Mouse (Mus musculus) testis, adult 2 months (tissue): ENCODE measurements around the gene Atp6v0c. TPM values are rescaled to one million over a fixed set of nuclear protein-coding genes. Genes with fewer than 3 reads are reported as not detected.

Experiments
- H3K27ac ChIP-seq: fragments of 200-500 bp; 2 replicates; pipeline ENCODE4 v1.5.1; 2012; ENCODE audit warnings: low read depth, low read length; ENCODE audit not compliant: control insufficient read depth, insufficient read depth
- H3K27me3 ChIP-seq: fragments of 200-500 bp; 2 replicates; pipeline ENCODE4 v1.6.1; 2012; ENCODE audit warnings: mild to moderate bottlenecking, low read length, moderate library complexity; ENCODE audit not compliant: control insufficient read depth, insufficient read depth
- H3K36me3 ChIP-seq: fragments of 200-500 bp; 2 replicates; pipeline ENCODE4 v1.6.1; 2012; ENCODE audit warnings: mild to moderate bottlenecking, low read length; ENCODE audit not compliant: control insufficient read depth, insufficient read depth
- H3K4me1 ChIP-seq: fragments of 200-500 bp; 2 replicates; pipeline ENCODE4 v1.6.1; 2012; ENCODE audit warnings: low read length; ENCODE audit not compliant: control insufficient read depth, insufficient read depth
- H3K4me3 ChIP-seq: fragments of 200-500 bp; 2 replicates; pipeline ENCODE4 v1.5.1; 2012; ENCODE audit warnings: low read depth, mild to moderate bottlenecking, low read length, moderate library complexity, mixed read lengths; ENCODE audit not compliant: control insufficient read depth
- CTCF ChIP-seq: fragments of 200-500 bp; IDR thresholded peaks from 2 replicates; pipeline ENCODE4 v1.5.1; 2012; ENCODE audit warnings: low read depth, mild to moderate bottlenecking, inconsistent platforms, low read length, moderate library complexity; ENCODE audit not compliant: control insufficient read depth, insufficient read depth, insufficient replicate concordance
- POLR2A ChIP-seq: fragments of 200-500 bp; IDR thresholded peaks from 2 replicates; pipeline ENCODE4 v1.6.1; 2012; ENCODE audit warnings: low read depth, mild to moderate bottlenecking, inconsistent platforms, low read length, moderate library complexity; ENCODE audit not compliant: control insufficient read depth
- polyA plus RNA-seq: library from polyadenylated mRNA; depleted of rRNA; stranded (reverse); fragments of >200 nt; gene quantifications from 2 replicates; pipeline ENCODE4 v1.2.3, GENCODE M21; 2012

Gene Atp6v0c
- polyA plus RNA-seq, 1 experiment: 345 TPM

- Histone ChIP-seq H3K27me3 (no peaks in the 10 kb centered on the region), H3K36me3 (no peaks in the 10 kb centered on the region), H3K4me1 (no peaks in the 10 kb centered on the region), H3K27ac (no peak overlapping the region), H3K4me3 (no peak overlapping the region)
- TF ChIP-seq POLR2A (no peak), CTCF (no peak)
Measured at GRCm38 (mm10) chr17:24195349-24195748, 25.8 kb upstream of the Atp6v0c start.

GRCm38 (mm10) chr17:24193769-24194168, 24.3 kb upstream of the Atp6v0c start:
- H3K36me3 ChIP-seq: no peaks in the 10 kb centered on the region
- no peak overlapping the region for H3K4me3 ChIP-seq
- TF ChIP-seq POLR2A: no peak
- TF ChIP-seq CTCF: no peak
- H3K27me3 ChIP-seq: no peaks in the 10 kb centered on the region
- no peaks in the 10 kb centered on the region for H3K4me1 ChIP-seq
- no peak overlapping the region for H3K27ac ChIP-seq

GRCm38 (mm10) chr17:24193268-24193667, 23.8 kb upstream of the Atp6v0c start:
- Histone ChIP-seq H3K27me3 (no peaks in the 10 kb centered on the region), H3K4me3 (no peak overlapping the region), H3K4me1 (no peaks in the 10 kb centered on the region), H3K36me3 (no peaks in the 10 kb centered on the region), H3K27ac (no peak overlapping the region)
- TF ChIP-seq POLR2A (no peak), CTCF (no peak)

- no peak for TF ChIP-seq POLR2A
- TF ChIP-seq CTCF: no peak
- H3K27me3 ChIP-seq: no peaks in the 10 kb centered on the region
- no peak overlapping the region for H3K4me3 ChIP-seq
- H3K36me3 ChIP-seq: no peaks in the 10 kb centered on the region
- no peak overlapping the region for H3K27ac ChIP-seq
- H3K4me1 ChIP-seq: no peaks in the 10 kb centered on the region
Measured at GRCm38 (mm10) chr17:24192848-24193247, 23.3 kb upstream of the Atp6v0c start.

GRCm38 (mm10) chr17:24191481-24191880, 22.0 kb upstream of the Atp6v0c start:
- H3K27ac ChIP-seq: no peak overlapping the region
- no peak for TF ChIP-seq POLR2A
- no peak for TF ChIP-seq CTCF
- no peak overlapping the region for H3K4me3 ChIP-seq
- H3K36me3 ChIP-seq: no peaks in the 10 kb centered on the region
- H3K4me1 ChIP-seq: no peaks in the 10 kb centered on the region
- no peaks in the 10 kb centered on the region for H3K27me3 ChIP-seq

- no peaks in the 10 kb centered on the region for H3K36me3 ChIP-seq
- no peaks in the 10 kb centered on the region for H3K27me3 ChIP-seq
- no peak overlapping the region for H3K4me3 ChIP-seq
- no peak for TF ChIP-seq CTCF
- no peak for TF ChIP-seq POLR2A
- H3K4me1 ChIP-seq: no peaks in the 10 kb centered on the region
- no peak overlapping the region for H3K27ac ChIP-seq
Measured at GRCm38 (mm10) chr17:24190934-24191333, 21.4 kb upstream of the Atp6v0c start.

- no peak for TF ChIP-seq CTCF
- TF ChIP-seq POLR2A: no peak
- H3K27me3 ChIP-seq: no peaks in the 10 kb centered on the region
- H3K36me3 ChIP-seq: no peaks in the 10 kb centered on the region
- H3K4me3 ChIP-seq: no peak overlapping the region
- H3K27ac ChIP-seq: no peak overlapping the region
- peaks cover 12% of the 10 kb centered on the region for H3K4me1 ChIP-seq
Measured at GRCm38 (mm10) chr17:24174259-24174658, 4.8 kb upstream of the Atp6v0c start.

- Histone ChIP-seq H3K4me3 (no peak overlapping the region), H3K36me3 (no peaks in the 10 kb centered on the region), H3K27me3 (no peaks in the 10 kb centered on the region), H3K27ac (no peak overlapping the region), H3K4me1 (peaks cover 14% of the 10 kb centered on the region)
- TF ChIP-seq CTCF: no peak
- TF ChIP-seq POLR2A: no peak
Measured at GRCm38 (mm10) chr17:24173423-24173822, 3.9 kb upstream of the Atp6v0c start.
